Mouse (Mus musculus): ENCODE data around the gene Abcb8. TPM values are rescaled to one million over a fixed set of nuclear protein-coding genes. Genes with fewer than 3 reads are reported as not detected.

Gene Abcb8
- polyA plus RNA-seq (2012; rRNA removed), result 52.2 and 61.0 TPM in 2 replicates

- no peak for DNase-seq (ENCODE audit: low read depth)
Measured at GRCm38 (mm10) chr5:24393392-24393997, at the start of gene Abcb8. Abcb8 (plus strand) TSS chr5:24393663.

DNA sequence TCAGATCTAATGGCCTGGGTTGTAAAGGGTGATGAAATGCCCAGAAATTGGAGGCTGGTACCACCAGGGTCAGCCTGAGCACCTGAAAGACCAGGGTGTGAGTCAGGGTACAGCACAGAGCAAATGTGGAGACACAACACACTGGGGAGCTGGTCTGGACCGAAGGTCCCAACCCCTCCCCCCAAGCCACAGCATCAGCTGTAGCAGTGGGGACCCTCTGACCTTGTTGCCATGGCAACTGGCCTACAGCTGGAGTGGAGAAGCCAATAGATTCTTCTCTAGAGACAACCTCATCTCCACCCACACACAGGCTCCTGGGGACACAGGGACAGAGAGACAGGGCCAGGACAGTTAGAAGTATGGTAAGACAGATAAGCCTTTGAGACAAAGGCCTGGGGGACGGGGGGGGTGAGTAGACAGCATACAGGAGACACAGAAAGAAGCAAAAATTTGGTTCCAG lies 49.5 kb upstream of the Abcb8 start:
- DNase-seq (ENCODE audit: low read depth), result no peak

GRCm38 (mm10) chr5:24344477-24345051 lies 48.9 kb upstream of the Abcb8 start:
- no peak for DNase-seq (ENCODE audit: low read depth)

GRCm38 (mm10) chr5:24346313-24346712 lies 47.1 kb upstream of the Abcb8 start:
- DNase-seq (ENCODE audit: low read depth), result no peak

DNA sequence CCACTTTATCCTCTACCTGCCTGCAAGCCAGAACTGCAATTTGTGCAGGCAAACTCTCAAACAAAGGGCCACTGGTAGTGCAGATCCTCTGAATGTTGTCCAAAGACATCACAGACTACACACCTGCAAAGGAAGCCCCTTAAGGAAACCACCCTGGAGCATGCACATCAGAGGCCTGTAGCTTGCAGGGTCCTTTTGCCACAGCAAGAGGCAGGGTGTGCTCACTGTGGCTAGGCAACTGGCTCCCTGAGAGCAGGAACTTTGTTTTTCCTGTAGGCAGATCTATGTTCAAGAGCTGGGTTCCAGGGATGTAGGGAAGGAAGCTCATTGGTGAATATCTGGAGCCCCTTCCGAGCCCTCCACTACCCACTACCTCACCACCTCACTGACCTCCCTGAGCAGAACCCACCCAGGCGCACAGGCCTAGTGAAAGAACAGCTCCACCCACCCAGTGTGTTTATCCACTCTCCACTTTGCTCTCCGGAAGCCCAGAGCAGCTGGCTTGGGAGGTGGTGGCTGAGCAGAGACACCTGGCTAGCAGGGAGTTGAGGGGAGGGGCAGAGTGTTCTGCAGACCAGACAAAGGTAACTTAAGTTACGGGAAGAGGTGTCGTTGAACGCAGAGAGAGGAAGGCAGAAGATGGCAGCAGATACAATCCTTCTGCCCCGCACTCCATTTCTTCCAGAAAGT lies 46.1 kb upstream of the Abcb8 start:
- no peak for DNase-seq (ENCODE audit: low read depth)

DNA sequence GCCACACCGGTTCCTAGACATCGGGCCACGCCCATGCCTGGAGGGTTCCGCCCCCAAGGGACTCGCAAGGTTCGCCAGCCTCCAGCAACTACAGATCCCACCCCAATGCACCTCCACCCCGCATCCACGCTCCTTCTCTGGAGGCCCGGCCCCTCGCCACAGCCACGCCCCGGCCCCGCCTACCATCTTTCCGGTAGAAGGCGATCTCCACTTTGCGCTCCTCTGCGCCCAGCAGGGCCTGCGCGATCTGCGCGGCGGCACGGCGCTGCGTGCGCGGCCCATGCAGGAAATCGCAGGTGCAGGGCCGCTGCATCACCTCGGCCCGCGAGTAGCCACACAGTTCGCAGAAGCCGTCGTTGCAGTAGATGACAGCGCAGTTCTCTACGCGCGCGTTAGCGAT lies 45.3 kb upstream of the Abcb8 start:
- no peak for DNase-seq (ENCODE audit: low read depth)

DNA sequence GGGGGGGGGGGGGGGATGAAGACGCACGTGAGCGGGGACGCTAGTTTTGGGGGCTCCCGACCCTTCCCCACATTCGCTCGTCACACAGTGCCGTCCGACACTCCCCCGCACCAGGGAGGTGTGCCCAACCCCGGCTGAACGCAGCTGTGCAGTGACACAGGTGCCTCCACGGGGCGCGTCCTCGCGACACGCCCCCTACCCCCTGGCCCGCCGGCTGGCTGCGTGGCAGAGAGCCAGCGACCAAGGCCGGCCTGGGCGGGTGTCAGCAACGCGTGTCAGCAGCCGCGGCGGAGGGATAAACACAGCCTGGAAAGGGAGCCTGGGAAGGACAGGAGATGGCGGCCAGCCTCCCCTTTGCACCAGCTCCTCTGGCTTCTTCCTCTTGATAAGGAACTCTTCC lies 44.9 kb upstream of the Abcb8 start:
- DNase-seq (ENCODE audit: low read depth), result no peak

GRCm38 (mm10) chr5:24350073-24350472 lies 43.4 kb upstream of the Abcb8 start:
- DNase-seq (ENCODE audit: low read depth), result no peak

- no peak for DNase-seq (ENCODE audit: low read depth)
Measured at GRCm38 (mm10) chr5:24350531-24351250, 42.8 kb upstream of the Abcb8 start.

DNA sequence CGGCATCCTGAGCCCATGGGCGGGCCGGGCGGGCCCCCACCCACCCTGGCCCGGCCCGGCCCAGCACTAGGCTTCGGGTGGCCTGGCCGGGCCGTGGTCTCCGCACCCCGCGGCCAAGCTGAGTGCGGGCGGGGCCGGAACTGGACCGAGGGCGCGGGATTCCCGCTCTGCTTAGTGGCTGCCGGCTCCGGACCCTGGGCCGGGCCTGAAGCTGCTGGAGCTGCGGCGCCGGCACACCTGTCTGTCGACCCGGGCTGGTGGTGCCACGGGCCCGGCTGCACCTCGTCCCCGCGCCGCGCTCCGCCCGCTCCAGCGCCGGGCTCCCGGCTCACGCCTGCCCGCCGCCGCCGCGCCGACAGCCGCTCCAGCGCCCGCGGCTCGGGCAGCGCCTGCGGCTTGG lies 42.2 kb upstream of the Abcb8 start, which contains the start of gene Kcnh2:
TSS of gene Kcnh2 (minus strand) at position 327 of the 400 bp plus-strand sequence.
- DNase-seq (ENCODE audit: low read depth), result no peak

GRCm38 (mm10) chr5:24351701-24352171 lies 41.7 kb upstream of the Abcb8 start:
- no peak for DNase-seq (ENCODE audit: low read depth)

DNA sequence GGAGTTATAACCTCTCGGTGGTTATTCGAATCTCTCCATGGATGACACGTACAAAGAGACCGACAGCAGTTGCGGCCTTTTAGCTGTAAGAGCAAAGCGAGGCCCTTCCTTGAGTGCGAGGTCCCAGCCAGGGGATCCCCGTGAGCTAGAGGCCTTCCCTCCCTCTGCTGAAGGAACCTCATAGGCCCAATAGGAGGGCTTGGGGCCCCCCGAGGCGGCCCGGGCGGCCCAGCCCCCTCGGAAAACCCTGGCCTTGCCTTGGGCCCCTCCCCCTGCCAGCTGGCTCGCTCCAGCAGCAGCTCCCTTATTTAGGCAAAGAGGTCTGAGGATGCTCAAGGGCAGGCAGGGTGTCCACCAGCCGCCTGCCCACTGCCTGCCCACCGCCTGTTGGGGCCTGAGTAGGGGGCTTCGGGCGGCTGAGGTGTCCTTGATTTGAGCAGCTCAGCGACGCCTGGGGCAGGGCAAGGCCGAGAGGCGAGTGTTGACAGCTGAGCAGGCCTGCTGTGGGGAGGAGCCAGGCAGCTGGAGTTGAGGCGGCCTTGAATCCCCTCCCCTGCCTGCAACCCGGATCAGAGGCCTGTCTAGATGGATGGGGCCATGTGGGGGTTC lies 41.1 kb upstream of the Abcb8 start:
- DNase-seq (ENCODE audit: low read depth), result no peak

DNA sequence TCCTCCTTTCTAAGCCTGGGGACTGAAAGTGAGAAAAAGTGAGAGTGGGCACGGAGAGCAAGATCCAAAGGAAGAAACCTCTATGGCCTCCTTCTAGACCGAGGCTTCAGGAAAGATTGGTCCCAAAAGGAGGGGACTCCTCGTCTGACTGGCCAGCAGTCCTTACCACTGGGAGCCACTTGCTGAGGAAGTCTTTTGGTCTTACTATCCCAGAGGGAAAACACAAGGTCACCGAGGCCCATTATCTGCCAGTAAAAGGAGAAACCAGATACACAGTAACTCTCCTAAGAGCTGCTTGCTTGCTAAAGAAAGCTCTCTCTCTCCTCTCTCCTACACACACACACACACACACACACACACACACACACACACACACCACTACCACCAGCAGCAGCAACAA lies 40.1 kb upstream of the Abcb8 start:
- no peak for DNase-seq (ENCODE audit: low read depth)

GRCm38 (mm10) chr5:24356764-24357163 lies 36.7 kb upstream of the Abcb8 start:
- DNase-seq (ENCODE audit: low read depth), result no peak

GRCm38 (mm10) chr5:24357461-24357860 lies 36.0 kb upstream of the Abcb8 start:
- DNase-seq (ENCODE audit: low read depth), result peak; percentile 30

DNA sequence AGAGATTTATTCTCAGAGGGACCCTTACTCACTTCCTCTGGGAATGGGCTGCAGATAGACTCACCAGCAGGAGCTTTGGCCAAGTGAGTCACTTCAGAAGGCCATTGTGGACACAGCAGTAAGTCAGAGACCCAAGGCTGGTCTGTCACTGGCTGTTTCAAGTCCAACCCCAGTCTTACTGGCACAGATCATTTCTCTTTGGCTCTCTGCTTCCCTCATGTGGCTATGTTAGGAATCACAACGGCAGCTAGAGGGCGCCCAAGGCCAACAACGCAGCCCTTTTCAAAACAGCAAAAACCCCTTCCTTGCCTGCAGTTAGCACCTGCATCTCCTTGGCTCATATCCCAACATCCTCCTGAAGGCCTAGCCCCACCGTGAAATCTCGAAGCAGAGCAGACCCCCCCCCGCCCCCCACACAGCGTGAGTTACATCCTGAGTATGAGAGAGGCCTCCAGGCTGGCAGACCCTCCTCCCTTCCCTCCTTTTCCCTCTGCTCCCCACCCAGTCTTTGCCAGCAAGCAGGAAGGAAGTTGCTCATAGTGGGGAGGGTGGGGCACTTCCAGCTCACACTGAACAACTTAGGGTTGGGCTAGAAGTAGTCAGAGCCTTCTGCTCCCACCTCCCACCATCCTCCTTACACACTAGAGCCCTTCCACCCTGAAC lies 32.5 kb upstream of the Abcb8 start:
- DNase-seq (ENCODE audit: low read depth), result no peak

DNA sequence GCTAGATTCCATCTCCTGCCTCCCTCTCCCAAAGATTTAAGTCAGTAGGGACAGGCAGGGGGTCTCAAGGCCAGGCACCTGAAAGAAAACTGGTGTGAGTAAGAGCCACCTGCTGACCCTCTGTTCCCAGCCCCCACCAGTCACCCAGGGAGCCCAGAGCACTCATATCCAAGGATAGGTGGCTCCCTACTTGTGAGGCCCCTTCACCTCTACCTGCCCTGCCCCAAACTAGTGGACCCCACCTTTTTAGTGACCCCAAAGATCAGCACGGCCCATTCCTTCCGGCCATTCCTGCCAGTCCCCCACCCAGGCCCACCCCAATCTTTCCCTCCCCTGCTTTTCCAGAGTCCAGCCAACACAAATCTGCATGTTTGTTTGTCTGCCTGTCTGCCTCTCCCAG lies 30.0 kb upstream of the Abcb8 start:
- no peak for DNase-seq (ENCODE audit: low read depth)

- no peak for DNase-seq (ENCODE audit: low read depth)
Measured at GRCm38 (mm10) chr5:24364061-24364460, 29.4 kb upstream of the Abcb8 start.

GRCm38 (mm10) chr5:24364508-24364907 lies 29.0 kb upstream of the Abcb8 start, which contains the start of gene Nos3:
Nos3 (plus strand) TSS chr5:24364810.
- DNase-seq (ENCODE audit: low read depth), result no peak

DNA sequence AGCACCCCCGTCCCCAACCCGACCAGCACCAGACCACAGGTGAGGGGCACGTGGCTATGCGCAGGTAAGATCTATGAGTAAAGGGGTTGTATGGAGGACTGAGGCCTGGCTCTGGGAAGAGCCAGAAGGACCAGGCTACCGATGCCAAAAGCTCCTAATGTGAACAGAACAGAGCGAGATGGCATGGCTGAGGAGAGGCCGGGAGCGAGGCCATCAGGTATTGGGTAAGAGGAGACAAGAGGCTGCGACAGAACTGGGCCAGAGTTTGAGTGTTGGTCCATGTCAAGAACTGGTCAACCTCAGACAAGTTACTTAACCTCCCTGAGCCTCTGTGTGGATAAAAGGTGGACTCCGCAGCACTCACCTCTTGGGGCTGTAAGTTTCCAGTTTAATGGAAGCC lies 28.5 kb upstream of the Abcb8 start:
- DNase-seq (ENCODE audit: low read depth), result no peak

GRCm38 (mm10) chr5:24365528-24365927 lies 27.9 kb upstream of the Abcb8 start:
- DNase-seq (ENCODE audit: low read depth), result no peak
